Mouse (Mus musculus): Measurements from ENCODE around the gene Rnase4. TPM values are rescaled to one million over a fixed set of nuclear protein-coding genes. Genes with fewer than 3 reads are reported as not detected.

Rnase4 gene
- total and polyA plus RNA-seq, 2 experiments from 2014 or later = 29.1 to 53.3 TPM

- peak; percentile 87 for ATAC-seq (ENCODE audit: insufficient read depth, low read depth)
- peak overlapping the region; percentile 83 for H3K4me2 ChIP-seq (ENCODE audit: low read depth, low read length)
- H3K4me1 ChIP-seq (ENCODE audit: control insufficient read depth, insufficient read depth) = no peaks in the 10 kb centered on the region
- WGBS = under 1% methylated on average over 34 of the region's 34 CpGs
- DNase-seq (ENCODE audit: low spot score) = peak; percentile 90
- no peaks in the 10 kb centered on the region for H3K9me3 ChIP-seq (replicated peaks; ENCODE audit: control insufficient read depth, low read length)
- TF ChIP-seq EP300 (IDR thresholded peaks at IDR 0.05; ENCODE audit: low read depth) = 0 out of 2 replicates have a peak, but pooled peaks have one; percentile 10
- TF ChIP-seq CTCF (IDR thresholded peaks at IDR 0.05; ENCODE audit: low read depth) = no peak
- H3K4me3 ChIP-seq (ENCODE audit: low read depth, low read length) = peak overlapping the region; percentile 80
- H3K27me3 ChIP-seq (ENCODE audit: control insufficient read depth, insufficient read depth, low read length) = no peaks in the 10 kb centered on the region
- peak overlapping the region; percentile 62 for H3K9ac ChIP-seq (replicated peaks; ENCODE audit: low read depth, low read length)
- no peaks in the 10 kb centered on the region for H3K36me3 ChIP-seq (replicated peaks; ENCODE audit: control insufficient read depth, insufficient read depth, low read length)
- H3K27ac ChIP-seq (ENCODE audit: low read depth) = peak overlapping the region; percentile 87
These were observed 1.8 kb upstream of the Rnase4 start for GRCm38 (mm10) chr14:51088970-51089673.

GRCm38 (mm10) chr14:51089674-51090076, 1.2 kb upstream of the Rnase4 start:
- Histone ChIP-seq H3K27ac (ENCODE audit: low read depth) (peak overlapping the region; percentile 87), H3K4me1 (ENCODE audit: control insufficient read depth, insufficient read depth) (no peaks in the 10 kb centered on the region), H3K9ac (replicated peaks; ENCODE audit: low read depth, low read length) (peak overlapping the region; percentile 62), H3K4me2 (ENCODE audit: low read depth, low read length) (peak overlapping the region; percentile 83), H3K9me3 (replicated peaks; ENCODE audit: control insufficient read depth, low read length) (no peaks in the 10 kb centered on the region), H3K27me3 (ENCODE audit: control insufficient read depth, insufficient read depth, low read length) (no peaks in the 10 kb centered on the region), H3K36me3 (replicated peaks; ENCODE audit: control insufficient read depth, insufficient read depth, low read length) (no peaks in the 10 kb centered on the region), H3K4me3 (ENCODE audit: low read depth, low read length) (peak overlapping the region; percentile 80)
- 0 out of 2 replicates have a peak, but pooled peaks have one; percentile 21 for TF ChIP-seq EP300 (IDR thresholded peaks at IDR 0.05; ENCODE audit: low read depth)
- TF ChIP-seq CTCF (IDR thresholded peaks at IDR 0.05; ENCODE audit: low read depth) = no peak
- ATAC-seq (ENCODE audit: insufficient read depth, low read depth) = peak; percentile 18
- peak; percentile 13 for DNase-seq (ENCODE audit: low spot score)
- under 1% methylated on average over 15 of the region's 15 CpGs for WGBS

GRCm38 (mm10) chr14:51090077-51090781, 648 bp upstream of the Rnase4 start:
- Histone ChIP-seq H3K27me3 (ENCODE audit: control insufficient read depth, insufficient read depth, low read length) (no peaks in the 10 kb centered on the region), H3K4me3 (ENCODE audit: low read depth, low read length) (peak overlapping the region; percentile 80), H3K9ac (replicated peaks; ENCODE audit: low read depth, low read length) (peak overlapping the region; percentile 62), H3K9me3 (replicated peaks; ENCODE audit: control insufficient read depth, low read length) (no peaks in the 10 kb centered on the region), H3K27ac (ENCODE audit: low read depth) (peak overlapping the region; percentile 87), H3K4me1 (ENCODE audit: control insufficient read depth, insufficient read depth) (no peaks in the 10 kb centered on the region), H3K36me3 (replicated peaks; ENCODE audit: control insufficient read depth, insufficient read depth, low read length) (no peaks in the 10 kb centered on the region), H3K4me2 (ENCODE audit: low read depth, low read length) (peak overlapping the region; percentile 83)
- ATAC-seq (ENCODE audit: insufficient read depth, low read depth) = peak; percentile 45
- TF ChIP-seq EP300 (IDR thresholded peaks at IDR 0.05; ENCODE audit: low read depth) = no peak; the same call in 1 of the 2 replicates
- under 1% methylated on average over 27 of the region's 27 CpGs for WGBS
- DNase-seq (ENCODE audit: low spot score) = peak; percentile 69

- DNase-seq (ENCODE audit: low spot score) = no peak
- Histone ChIP-seq H3K9me3 (replicated peaks; ENCODE audit: control insufficient read depth, low read length) (no peaks in the 10 kb centered on the region), H3K4me3 (ENCODE audit: low read depth, low read length) (peak overlapping the region; percentile 80), H3K4me1 (ENCODE audit: control insufficient read depth, insufficient read depth) (no peaks in the 10 kb centered on the region), H3K36me3 (replicated peaks; ENCODE audit: control insufficient read depth, insufficient read depth, low read length) (no peaks in the 10 kb centered on the region), H3K27me3 (ENCODE audit: control insufficient read depth, insufficient read depth, low read length) (no peaks in the 10 kb centered on the region), H3K27ac (ENCODE audit: low read depth) (peak overlapping the region; percentile 87; the same call in 1 of the 2 replicates), H3K9ac (replicated peaks; ENCODE audit: low read depth, low read length) (no peak overlapping the region), H3K4me2 (ENCODE audit: low read depth, low read length) (peak overlapping the region; percentile 83)
- WGBS = 64% methylated on average over 8 of the region's 8 CpGs
- TF ChIP-seq EP300 (IDR thresholded peaks at IDR 0.05; ENCODE audit: low read depth) = no peak
- no peak for TF ChIP-seq CTCF (IDR thresholded peaks at IDR 0.05; ENCODE audit: low read depth)
- ATAC-seq (ENCODE audit: insufficient read depth, low read depth) = no peak
These were observed 1.3 kb downstream of the Rnase4 start for GRCm38 (mm10) chr14:51092073-51092620.

- TF ChIP-seq CTCF (IDR thresholded peaks at IDR 0.05; ENCODE audit: low read depth) = no peak
- TF ChIP-seq EP300 (IDR thresholded peaks at IDR 0.05; ENCODE audit: low read depth) = no peak
- ATAC-seq (ENCODE audit: insufficient read depth, low read depth) (no peak), DNase-seq (ENCODE audit: low spot score) (no peak)
- Histone ChIP-seq H3K27me3 (ENCODE audit: control insufficient read depth, insufficient read depth, low read length) (no peaks in the 10 kb centered on the region), H3K4me1 (ENCODE audit: control insufficient read depth, insufficient read depth) (no peaks in the 10 kb centered on the region), H3K9ac (replicated peaks; ENCODE audit: low read depth, low read length) (no peak overlapping the region), H3K4me3 (ENCODE audit: low read depth, low read length) (no peak overlapping the region), H3K27ac (ENCODE audit: low read depth) (no peak overlapping the region), H3K4me2 (ENCODE audit: low read depth, low read length) (no peak overlapping the region), H3K36me3 (replicated peaks; ENCODE audit: control insufficient read depth, insufficient read depth, low read length) (no peaks in the 10 kb centered on the region), H3K9me3 (replicated peaks; ENCODE audit: control insufficient read depth, low read length) (no peaks in the 10 kb centered on the region)
- 28% methylated on average over 3 of the region's 3 CpGs for WGBS
These were observed 2.6 kb downstream of the Rnase4 start for GRCm38 (mm10) chr14:51093496-51093895.
